Mouse (Mus musculus): ENCODE measurements around the gene Hoxa11.

The Hoxa11 gene

DNA sequence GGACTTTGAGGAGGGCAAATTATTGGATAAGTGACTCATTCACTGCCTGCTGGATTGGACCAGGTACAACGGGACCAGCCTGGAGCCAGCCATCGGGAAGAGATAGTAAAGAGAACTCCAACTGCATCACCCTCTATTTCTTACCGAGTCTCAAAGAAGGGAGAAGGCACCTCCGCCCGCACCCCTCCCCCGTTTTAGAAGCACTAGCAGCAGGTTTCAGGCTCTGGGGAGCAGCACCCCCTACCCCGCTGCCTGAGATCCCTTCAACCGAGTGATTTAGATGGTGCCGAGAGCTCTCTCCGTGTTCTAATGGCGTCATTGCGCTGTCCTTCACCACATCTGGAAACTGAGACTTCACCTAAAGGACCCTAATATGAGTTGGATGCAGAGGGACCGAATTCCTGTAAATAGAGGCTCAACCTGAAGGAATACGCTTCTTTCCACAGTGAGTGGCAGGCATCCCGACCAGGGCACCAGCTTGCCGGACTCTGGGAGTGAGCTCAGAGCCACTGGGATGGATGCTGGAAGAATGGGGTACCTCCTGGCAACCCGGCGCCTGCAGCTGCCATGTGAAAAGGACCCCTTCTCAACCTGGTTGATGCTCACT lies 19.8 kb upstream of the Hoxa11 start:
- DNase-seq = no peak

DNA sequence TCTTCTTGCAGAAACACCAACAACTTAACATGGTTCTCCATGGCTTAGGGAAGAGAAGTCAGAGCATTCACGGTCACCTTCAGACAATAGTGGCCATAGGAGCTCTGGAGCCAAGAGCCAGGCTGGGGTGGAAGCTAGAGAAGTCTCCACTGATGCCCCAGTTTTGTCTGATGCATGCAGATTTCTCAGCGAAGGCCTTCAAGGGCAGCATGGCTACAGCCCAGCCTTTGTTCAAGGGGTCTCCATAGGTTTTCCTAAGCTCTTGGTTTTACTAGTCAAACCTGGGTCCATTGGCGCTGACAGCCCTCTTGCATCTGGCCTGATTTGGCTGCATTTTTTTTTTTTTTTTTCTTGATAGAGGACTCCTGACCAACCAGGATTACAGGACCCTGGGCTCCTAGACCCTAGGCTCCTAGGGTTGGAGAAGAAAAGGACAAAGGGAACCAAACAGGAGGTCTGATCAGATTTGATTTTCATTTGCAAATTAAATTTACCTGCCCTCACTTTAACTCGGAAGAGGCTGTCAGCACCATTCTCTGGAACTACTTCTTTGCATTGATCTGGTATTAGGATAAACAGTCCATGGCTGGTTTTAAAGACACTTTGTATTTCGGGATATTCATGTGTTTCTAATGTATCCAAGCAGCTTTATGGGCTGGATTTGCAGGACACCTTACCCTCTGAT lies 18.6 kb upstream of the Hoxa11 start:
- no peak for DNase-seq

DNA sequence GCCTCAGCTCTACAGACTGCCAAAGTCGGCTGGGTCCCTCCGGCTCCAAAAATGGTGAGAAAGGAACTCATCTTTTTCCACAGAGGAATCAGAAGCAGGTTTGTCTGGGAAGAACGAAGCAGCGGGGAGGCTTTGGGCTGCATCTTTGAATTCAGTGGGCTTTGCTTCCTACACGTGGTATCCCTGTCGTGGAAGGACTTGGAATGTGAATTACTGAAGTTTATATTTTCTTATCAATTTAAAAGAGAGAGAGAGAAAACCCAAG lies 17.6 kb upstream of the Hoxa11 start:
- no peak for DNase-seq

DNA sequence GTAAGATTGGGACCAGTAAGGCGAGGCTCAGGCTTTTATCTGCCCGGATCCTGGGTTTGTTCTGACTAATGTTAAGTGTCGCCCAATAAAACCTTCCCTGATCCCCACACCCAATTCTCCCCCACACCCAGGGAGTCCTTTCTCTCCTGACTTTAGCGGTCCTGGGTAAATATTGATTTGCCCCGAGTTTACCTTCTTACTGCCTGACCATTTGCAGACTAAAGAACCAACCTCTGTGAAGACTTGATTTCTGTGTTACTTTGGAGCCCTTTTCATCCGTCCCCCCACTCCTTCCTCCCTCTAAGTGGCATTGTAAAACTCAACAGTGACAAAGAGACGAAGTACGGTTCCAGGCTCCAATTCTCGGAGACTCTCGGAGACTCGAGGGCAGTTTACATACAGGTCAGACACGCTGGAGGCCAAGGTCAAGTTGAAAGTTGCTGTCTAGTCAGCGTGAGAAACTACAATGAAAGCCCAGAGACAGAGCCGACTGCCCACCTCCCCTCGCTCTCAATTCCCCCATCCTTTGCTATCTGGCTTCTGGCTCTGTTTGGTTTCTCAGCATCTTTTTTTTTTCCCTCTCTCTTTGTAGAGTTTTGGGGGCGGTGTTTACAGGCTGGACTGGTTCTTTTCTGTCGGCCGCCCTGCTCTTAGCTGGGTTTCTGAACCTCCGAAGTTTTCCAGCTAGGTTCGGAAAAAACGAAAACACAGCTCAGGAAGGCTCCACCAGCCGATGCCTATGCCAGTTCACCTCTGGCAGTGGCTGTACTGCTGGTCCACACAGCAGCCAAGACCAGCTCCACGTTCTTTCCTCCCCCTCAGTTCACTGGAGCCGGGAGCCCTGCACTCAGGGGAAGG lies 17.1 kb upstream of the Hoxa11 start:
- no peak for DNase-seq

DNA sequence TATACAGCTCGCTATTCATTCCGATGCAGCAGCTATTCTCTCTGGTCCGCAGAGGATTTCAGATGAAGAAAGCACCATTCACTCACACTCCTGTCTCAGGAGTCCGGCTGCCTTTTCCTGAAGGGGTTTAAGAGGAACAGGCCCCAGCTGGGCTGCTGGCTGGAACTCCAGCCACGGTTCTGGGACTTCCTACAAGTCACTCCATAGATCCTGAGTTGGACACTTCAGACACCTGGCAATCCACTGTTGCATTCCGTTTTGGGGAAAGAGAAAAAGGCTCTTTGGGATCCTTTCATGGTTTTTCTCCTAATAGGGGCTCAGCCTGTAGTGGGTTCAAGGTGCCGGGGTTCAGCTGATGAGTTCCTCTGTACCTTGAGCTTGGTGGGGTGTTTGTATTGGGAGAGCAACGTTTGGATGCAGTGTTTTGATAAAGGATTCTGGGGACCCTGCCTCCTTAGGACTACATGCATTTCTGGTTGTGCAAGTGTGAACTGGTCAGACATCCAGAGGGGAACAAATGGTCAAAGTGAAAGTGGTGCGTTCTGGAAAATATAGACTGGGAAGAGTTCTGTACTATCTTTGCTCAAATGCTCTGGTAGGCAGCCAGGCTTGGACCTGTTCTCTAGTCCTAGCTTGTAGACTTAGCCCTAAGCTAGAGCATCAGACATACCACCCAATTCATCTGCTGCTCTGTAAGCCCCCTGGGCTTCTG lies 16.3 kb upstream of the Hoxa11 start:
- no peak for DNase-seq

DNA sequence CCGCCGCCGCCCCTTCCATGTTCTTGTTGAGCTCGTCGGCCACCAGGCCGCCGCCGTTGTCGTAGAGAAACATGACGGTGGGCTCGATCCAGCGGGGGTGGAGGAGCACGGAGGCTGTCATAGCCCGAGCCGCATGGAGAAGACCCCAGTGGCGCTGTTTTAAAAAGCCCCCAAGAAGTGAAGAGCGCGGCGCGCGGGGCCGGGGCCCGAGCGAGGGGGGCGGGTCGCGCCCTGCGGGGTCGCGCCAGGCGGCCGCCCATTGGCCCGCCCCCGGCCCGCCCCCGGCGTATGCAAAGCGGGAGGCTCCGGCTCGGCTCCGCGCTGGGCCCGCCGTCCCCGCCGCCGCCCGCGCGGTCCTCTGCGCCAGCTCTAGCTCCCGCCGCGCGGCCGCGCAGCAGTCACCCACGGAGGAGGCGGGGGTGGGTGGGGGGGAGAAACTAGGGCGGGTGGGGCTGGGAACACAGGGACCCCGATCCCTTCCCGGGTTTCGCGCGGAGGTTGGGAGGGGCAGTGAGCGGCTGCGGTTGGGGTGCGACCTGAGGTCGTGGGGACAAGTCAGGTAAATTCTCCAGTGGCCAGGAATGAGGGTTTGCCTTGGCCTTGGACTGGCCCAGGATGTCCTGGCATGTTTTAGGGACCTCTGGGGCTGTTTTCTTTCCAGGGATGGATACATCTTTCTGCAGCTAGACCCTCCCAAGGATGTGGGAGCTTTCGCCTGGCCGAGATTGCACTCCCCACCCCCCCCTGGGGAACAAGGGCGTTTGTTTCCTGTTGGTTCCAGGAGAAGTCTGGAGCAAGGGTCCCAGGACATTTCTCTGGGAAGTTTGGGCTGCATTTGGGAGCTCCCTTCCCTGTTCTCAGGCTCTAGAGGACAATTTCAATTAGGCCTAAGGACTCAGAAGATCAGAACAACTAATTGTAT lies 15.3 kb upstream of the Hoxa11 start, which contains the start of gene Hoxa13:
Hoxa13 (minus strand) TSS at position 227 of the 922 bp plus-strand sequence.
- DNase-seq = peak; percentile 34

DNA sequence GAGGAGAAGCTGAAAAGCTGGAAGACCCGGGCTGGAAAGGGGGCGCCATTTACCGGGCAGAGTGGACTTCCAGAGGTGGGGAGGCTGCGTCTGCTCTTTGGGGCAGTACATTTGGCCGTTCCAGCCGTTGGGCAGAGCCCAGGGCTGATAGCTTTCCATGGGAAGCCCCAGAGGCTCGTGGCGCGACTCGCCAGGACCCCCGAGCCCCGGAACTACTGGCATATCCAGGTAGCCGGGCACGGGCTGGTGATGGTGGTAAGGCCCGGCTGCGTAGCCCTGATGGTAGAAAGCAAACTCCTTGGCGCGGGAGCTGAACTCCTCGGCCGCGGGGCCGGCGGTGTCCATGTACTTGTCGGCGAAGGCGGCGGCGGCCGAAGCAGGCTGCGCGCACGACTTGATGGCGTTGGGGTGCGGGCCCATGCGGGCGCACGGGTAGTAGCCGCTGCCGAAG lies 14.2 kb upstream of the Hoxa11 start:
- no peak for DNase-seq

DNA sequence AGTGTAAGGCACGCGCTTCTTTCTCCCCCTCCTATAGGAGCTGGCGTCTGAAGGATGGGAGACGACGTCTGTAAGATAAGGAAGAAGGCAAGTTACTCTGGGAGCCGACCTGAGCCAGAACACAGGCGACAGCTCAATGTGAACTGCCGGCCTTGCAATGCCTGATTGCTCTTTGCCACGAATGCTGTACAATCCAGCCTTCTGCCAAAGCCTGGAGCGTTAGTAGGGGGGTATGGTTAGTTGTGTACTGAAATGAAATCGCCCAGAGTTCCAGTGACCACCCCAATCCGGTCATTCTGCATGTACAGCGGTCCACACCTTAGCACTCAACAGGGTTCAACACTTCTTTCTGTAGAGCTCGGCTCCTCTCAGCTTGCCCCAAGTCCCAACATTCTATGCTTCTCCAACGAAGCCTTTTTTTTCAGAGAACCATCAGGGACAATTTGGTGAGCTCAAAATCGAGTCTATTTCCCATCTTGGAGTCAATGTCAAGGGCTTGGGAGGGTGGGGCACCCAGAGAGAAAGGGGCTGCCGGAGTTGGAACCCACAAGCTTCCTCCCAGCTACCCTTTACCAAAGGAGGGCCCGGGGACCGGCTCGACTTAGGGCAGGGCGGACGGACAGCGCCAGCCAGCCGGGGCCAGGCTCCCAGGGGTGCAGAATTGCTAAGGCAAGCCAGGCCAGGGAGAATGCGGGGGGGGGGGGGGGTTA lies 13.6 kb upstream of the Hoxa11 start:
- no peak for DNase-seq

DNA sequence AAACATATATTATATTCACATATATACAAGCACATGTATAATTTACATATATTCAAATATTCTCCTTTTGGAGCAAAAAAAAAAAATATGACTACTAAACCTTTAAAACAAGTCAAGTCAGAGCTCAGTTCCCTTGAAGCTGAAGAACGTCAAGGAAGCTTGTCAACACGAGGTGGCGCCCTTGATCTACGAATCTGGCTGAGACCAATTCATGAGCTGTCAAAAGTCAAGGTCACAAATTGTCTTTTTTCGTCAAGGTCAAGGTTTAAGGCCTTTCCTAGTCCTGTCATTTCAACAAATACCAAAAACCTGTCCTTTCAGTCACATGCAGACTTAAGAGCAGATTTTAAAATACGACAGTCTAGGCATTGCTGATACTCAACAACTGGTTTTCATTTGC lies 11.3 kb upstream of the Hoxa11 start:
- peak; percentile 86 for DNase-seq

DNA sequence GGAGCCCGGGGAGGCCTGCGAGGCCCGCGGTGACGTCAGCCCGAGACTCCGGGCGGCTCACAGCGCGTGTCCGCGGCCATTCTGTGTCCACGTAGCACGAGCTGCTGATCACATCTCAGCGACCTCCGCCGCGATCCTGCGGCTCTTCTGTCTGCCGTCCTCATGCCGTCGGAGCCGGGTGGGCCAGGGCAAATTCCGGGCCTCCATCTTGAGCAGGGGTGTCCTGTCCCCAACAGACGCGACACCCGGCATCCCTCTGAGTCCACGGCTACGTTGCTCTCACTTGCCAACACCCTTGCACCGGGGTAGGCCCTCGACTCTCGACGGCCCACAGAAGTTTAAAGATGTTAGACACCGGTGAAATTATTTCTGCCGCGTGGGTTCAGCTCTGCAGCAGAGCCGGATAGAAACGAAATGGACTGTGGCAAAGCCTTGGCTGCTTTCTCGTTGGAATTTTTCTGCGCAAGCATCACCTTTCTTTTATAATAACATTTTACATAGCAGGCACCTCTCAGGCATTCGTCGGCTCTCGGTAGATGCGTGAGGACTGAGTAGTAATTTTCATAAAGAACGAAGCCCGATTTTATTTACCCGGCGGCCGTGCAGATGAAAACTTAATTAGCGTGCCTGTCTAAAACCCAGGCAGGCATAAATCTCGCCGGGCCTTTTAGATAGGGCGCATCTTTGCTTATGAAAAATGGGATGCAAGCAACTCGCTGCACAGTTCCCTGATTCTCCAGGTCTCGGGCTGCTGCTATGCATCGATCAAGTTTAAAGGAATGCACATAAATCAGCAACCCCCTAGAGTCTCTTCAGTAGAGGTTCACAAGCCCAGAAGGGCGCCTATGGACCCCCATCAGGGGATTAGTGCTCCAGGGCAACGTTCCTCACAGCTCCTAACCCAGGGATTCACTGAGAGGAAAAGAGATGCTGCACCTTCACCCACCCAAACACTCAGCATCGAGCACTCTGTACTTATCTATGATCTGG lies 8.2 kb upstream of the Hoxa11 start:
- DNase-seq = peak; percentile 27

DNA sequence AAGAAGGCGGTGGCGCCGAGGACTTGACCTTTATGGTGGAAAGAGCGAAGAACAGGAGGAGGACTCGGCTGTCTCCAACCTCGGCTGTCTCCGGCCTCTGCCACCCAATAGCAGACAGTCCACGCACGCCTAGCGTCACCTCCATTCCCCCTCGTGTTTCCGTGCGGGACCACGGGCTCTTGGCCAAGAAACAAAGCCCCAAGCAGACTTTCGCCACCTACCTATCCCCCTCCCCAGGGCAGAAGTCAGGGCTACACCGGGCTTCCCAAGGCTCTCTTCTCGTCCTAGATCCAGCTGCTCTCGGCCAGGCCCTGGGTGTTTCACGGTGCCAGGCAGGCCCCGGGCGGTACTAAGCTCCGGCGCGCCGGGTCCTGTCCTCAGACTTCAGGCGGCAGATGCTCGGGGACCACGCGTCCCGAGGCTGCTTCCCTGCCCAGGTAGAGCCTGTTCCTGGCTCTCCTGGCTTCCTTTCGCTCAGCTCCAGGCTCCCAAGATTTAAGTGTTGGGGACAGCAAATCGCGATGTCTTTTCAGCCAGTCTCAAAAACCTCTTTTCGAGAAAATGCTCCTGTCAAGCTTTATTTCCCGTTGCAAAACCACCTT lies 7.3 kb upstream of the Hoxa11 start:
- no peak for DNase-seq

DNA sequence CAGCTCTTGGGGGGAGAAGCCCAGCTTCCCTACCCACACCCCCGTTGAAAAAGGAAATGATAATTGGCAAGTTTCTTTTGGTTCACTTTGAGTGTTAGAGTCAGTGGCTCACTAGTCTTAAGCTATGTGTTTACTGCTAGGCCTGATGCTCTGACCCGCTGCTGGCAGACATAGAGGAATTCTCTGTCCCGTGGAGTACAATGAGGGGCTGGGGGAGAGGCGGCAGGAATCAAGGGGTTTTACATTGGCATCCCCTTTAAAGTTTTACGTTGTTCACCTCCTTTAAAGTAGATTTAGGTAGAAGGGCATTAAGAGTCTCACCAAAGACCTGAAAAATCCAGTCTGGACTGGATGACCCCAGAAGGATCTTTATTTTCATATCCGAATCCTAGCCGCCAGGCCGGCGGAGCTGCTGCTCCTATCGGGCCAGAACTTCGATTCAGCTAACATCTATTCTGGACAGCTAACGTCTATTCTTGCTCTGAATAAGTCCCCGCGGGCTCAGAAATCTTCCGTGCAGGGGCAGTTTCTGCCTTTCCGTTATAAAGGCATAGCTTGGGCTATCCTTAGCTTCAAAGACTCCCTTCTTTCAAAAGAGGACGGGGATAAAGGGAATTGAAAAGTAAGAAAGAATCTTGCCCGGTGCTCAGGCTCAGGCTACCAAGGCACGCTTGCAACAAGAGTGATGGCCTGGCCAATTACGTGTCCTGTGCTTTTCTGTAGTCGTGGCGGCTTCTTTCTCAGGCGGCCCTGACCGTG lies 6.6 kb upstream of the Hoxa11 start:
- DNase-seq = no peak

DNA sequence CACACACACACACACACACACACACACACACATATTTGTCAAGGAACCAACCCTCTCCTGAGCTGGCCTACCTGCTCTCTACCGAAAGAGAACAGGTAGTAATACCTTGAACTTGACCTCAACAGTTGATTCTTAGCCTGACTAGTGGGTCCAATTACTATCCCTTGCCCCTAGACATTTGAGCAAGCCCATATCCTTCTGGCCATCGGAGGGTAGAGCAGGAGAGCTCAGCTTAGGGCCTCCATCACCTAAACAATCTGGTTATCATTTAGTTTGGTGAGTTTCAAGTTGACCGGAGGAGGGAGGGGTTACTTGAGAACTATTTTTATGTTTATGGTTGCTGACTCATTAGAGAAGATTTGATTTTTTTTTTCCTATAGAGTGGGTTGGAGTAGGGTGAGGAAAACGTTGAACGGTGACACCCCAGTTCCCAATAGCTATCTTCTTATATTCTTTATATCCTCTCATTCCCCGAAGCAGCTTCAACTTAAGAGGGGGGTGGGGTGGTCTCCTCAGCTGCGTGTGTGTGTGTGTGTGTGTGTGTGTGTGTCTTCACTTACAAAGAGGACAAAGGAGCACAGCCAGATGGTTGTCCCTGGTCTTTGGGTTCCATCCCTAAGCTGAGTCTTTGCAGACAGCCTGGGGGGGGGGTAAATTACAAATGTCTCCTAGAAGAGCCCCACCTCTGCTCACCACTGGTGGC lies 5.7 kb upstream of the Hoxa11 start:
- no peak for DNase-seq

DNA sequence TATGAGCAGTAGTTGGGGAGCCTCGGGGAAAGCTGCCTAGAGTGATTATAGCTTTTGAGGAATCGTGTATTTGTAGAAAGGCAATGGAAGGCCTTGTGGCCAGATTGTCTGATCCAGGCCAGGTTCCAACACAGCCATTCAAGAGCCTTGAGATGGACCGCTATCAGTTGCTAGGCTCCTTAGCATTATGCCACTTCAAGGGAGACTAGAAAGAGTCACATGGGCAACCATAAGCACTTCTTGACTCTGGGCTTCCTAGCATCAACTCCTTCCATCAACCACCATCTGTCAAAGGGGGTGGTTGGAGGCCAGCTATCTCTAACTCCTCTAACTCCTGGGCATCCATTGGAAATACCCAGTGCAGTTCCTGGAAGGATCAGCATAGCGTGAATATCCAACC lies 4.2 kb upstream of the Hoxa11 start:
- no peak for DNase-seq

DNA sequence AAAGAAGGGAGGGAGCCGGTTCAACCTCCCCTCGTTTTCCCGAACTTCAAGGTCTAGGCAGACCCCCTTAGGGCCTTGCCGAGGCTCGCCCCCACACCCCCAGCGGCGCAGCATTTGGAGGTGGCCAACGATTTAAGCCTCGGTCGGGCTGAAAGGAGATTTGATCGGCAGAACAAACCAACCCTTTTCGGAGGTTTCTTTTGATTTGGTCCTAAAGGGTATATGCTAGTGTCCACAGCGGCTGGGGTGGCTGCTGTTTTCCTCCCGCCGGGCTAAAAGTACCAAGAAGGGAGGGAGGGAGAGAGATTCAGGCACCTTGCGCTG lies 3.8 kb upstream of the Hoxa11 start:
- DNase-seq = no peak

DNA sequence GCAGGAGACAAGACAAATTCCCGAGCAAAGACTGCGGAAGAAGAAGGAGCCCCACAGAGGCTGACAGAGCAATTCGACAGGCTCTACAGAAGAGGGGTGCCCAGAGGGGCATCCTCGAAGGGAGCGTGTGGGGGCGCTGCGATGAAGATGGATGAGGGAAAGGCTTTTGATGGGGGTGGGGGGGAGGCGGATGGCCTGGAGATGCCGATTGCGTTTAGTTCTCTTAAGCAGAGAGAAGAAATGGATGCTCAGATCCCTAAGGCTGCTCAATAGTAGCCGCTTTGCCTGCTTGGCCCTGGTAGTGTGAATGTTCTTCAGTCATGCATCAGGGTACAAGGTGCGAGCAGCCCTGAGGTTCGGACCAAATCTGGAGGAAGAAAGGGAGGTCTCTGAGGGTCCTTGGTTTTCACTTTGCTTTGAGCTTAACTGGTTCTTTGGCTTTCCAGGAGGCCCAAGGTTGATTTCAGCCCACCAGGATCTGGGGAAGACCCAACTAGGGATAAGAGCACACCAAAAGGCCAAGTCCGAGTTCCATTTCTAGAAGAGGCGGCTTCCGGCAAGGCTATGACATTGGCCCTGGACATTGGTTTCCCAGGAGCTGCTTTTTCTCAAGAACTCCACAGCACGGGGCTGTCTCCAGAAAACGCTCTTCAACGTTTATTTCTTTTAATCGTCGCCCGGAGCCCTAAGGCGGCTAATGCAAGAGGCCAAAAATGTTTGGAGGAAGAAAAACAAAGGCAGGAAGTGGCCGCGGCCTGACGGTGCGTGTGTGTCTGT lies 3.2 kb upstream of the Hoxa11 start:
- peak; percentile 25 for DNase-seq

DNA sequence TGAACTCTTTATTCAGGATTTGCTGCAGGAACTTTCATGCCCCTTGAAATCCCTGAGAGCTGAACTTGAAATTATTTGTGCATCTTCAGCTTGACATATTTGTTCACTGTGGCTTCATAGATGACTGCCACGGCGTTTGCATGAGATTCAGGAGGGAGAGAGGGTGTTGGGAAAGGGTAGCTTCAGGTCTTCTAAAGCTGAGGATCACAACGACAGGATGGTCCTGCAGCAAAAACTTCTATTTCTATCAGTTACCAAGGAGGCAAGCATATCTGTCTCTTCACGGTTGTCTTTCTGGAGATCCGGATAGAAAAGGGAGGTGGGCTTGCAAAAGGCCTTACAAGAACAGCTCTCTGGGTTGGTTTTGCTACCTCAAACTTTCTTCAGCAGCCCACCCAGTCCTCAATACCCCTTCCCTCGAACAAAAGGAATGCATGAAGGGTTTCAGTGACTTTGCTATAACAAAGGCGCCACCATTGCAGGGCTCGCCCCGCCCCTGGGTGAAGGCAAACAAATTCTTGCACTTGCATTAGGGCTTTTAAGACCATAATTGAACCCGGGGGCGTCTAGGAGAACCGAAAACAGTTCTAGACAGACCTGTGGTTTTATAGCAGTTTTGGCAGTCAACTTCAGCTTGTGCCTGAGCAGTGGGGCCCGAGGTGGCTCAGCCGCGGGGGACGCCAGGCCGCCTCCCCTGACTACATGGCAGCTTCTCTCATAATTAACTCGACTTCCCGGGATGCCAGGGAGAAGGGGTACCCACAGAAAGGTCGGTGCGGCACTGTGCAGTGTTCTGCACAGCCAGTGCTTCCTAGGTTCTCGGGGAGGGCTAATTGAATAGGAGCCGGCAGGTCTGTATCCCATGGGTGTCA lies 2.4 kb upstream of the Hoxa11 start:
- DNase-seq = peak; percentile 25

Data from kidney, postnatal 14 days (tissue).